Mouse (Mus musculus): Measurements from ENCODE around the gene Tmem30b. TPM values are rescaled to one million over a fixed set of nuclear protein-coding genes. Genes with fewer than 3 reads are reported as not detected.
A peak's percentile ranks its signal among the peaks of the same experiment; 100 is the strongest.
"Not testable (repeated sequence)": the region's sequence is repeated elsewhere in the genome, so short reads cannot be mapped to it uniquely, and the experiment has no call there.

The Tmem30b gene
- polyA plus RNA-seq, 1 experiment from 2014 or later = 30.7 TPM

DNA sequence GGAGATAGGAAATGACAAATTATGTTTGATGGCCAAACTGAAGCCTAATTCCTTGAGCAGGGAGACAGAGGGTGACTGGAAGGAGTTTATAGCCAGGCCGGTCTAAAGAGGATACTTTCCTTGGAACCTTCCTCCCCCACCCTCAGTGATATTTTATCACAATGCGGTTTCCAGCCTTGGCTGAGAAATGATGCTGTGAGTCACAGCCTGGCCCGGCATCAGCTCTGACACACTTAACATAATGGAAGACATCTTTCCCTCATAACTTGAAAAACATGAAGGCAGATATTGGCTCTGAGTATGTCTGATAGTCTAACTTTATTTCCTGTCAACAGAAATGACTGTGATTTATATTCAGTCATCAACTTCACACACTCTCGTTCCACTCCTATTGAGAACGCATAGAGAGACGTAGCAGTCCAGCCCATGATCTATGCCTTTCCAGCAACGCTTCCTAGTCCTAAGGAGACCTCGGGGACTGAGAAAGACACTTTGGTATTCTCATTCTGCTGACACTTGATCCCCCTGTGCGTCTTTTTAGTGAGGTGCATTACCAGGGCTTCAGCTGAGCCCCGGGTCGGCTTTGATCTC is 14.2 kb downstream of the Tmem30b start:
- 64% methylated on average over 11 of the region's 11 CpGs for WGBS
- Histone ChIP-seq H3K36me3 (no peaks in the 10 kb centered on the region), H3K27ac (no peak overlapping the region)

DNA sequence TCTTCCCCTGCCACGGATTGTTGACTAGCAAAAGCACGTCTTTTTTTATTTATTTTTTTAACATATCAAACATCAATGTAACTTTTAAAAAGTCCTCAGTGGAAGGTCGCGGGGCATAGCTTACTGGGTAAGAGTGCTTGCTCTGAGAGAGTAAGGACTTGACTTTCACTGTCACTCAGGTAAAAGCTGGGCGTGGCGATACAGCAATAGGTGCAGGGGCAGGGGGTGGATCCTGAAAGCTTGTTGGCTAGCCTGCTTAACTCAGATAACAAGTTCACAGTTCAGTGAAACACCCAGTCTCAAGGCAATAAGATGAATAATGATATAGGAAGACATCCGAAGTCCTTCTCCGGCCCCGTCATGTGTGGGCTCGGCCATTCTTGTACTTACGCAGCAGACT is 16.6 kb downstream of the Tmem30b start:
- Histone ChIP-seq H3K9me3 (no peaks in the 10 kb centered on the region), H3K27ac (no peak overlapping the region), H3K27me3 (replicated peaks) (no peaks in the 10 kb centered on the region), H3K4me1 (0 out of 2 replicates have a peak, but pooled peaks cover 3% of the 10 kb centered on the region), H3K36me3 (no peaks in the 10 kb centered on the region), H3K4me2 (no peak overlapping the region), H3K9ac (no peak overlapping the region), H3K4me3 (replicated peaks) (no peak overlapping the region)
- ATAC-seq (ENCODE audit: insufficient read depth, low FRiP score, low read depth) = no peak
- 60% methylated on average over 11 of the region's 11 CpGs for WGBS

More for the DNA sequence above, 14.2 kb downstream of the Tmem30b start:
- H3K4me3 ChIP-seq (replicated peaks) = no peak overlapping the region
- ATAC-seq (ENCODE audit: insufficient read depth, low FRiP score, low read depth) = no peak
- H3K27me3 ChIP-seq (replicated peaks) = no peaks in the 10 kb centered on the region
- H3K9me3 ChIP-seq = no peaks in the 10 kb centered on the region
- H3K4me1 ChIP-seq = 0 out of 2 replicates have a peak, but pooled peaks cover 3% of the 10 kb centered on the region
- H3K9ac ChIP-seq = no peak overlapping the region
- H3K4me2 ChIP-seq = no peak overlapping the region

DNA sequence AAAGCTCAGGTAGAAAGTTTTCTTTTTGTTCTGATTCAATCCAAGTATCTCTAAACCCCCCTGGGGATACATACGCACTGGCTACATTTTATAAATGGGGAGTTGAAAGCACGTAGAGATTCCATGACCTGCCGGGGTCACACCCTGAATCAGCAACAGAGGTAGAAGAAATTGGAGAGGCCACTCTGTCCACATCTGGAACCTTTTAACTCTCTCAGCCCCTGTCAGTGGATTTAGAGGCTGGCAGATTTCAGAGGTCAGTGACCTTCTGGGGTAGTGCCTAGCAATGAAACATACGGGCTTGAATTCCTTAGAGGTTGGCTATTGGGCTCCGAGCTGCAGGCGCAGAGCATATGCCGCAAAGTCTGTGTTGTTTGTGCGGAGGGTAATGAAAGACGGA is 17.1 kb downstream of the Tmem30b start:
- Histone ChIP-seq H3K27ac (no peak overlapping the region), H3K9ac (no peak overlapping the region), H3K9me3 (no peaks in the 10 kb centered on the region), H3K4me3 (replicated peaks) (no peak overlapping the region), H3K36me3 (no peaks in the 10 kb centered on the region), H3K4me2 (no peak overlapping the region), H3K27me3 (replicated peaks) (no peaks in the 10 kb centered on the region), H3K4me1 (0 out of 2 replicates have a peak, but pooled peaks cover 3% of the 10 kb centered on the region)
- ATAC-seq (ENCODE audit: insufficient read depth, low FRiP score, low read depth) = no peak
- WGBS = 41% methylated on average over 9 of the region's 9 CpGs

DNA sequence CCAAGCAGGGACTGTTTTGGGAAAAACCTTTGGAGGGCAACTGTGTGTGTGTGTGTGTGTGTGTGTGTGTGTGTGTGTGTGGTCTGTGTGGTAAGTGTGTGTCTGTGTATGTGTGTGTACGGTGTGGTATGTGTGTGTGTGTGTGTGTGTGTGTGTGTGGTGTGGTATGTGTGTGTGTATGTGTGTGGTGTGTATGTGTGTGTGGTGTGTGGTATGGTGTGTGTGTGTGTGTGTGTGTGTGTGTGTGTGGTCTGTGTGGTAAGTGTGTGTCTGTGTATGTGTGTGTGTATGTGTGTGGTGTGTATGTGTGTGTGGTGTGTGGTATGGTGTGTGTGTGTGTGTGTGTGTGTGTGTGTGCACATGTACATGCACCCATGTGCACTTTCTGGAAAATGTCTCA is 18.1 kb downstream of the Tmem30b start:
- H3K27ac ChIP-seq; ATAC-seq (ENCODE audit: insufficient read depth, low FRiP score, low read depth): not testable (repeated sequence)
- 67% methylated on average over 1 of the region's 1 CpGs for WGBS

DNA sequence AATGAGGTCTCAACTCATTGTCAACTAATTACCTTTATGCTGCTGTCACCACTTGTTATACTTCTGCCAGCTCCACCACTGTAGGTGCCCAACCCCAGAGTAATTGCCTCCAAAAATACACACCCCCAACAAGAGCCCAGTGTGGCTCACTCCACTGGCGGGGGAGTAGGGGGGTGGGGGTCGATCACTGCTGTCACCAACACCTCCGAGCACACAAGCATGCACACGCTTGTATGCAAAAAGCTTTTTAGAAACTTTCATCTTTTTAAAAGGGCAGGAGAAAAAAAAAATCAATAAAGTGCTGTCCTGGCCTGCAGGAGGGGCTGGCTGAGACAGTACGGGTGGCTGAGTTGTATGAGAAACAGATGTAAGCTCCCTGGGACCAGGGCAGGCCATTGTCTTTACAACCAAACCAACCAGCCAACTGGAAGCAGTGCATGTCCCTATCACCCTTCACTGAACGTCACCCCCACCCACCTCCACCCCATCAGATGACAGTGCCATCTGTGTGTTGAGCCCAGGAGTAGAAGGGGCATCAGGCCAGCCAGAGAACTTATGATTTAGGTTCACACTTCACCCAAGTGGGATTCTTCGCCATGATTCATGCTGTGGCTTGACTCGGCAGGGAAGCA is 20.8 kb downstream of the Tmem30b start:
- Histone ChIP-seq H3K27me3 (replicated peaks) (no peaks in the 10 kb centered on the region), H3K4me2 (no peak overlapping the region), H3K27ac (no peak overlapping the region), H3K4me3 (replicated peaks) (no peak overlapping the region), H3K4me1 (0 out of 2 replicates have a peak, but pooled peaks cover 6% of the 10 kb centered on the region), H3K9ac (no peak overlapping the region), H3K36me3 (no peaks in the 10 kb centered on the region), H3K9me3 (no peaks in the 10 kb centered on the region)
- ATAC-seq (ENCODE audit: insufficient read depth, low FRiP score, low read depth) = no peak
- WGBS = 50% methylated on average over 8 of the region's 8 CpGs

More for the DNA sequence above, 18.1 kb downstream of the Tmem30b start:
- H3K4me1 ChIP-seq; H3K27me3 ChIP-seq (replicated peaks); H3K9me3 ChIP-seq; H3K36me3 ChIP-seq; H3K4me3 ChIP-seq (replicated peaks); H3K4me2 ChIP-seq; H3K9ac ChIP-seq: not testable (repeated sequence)

DNA sequence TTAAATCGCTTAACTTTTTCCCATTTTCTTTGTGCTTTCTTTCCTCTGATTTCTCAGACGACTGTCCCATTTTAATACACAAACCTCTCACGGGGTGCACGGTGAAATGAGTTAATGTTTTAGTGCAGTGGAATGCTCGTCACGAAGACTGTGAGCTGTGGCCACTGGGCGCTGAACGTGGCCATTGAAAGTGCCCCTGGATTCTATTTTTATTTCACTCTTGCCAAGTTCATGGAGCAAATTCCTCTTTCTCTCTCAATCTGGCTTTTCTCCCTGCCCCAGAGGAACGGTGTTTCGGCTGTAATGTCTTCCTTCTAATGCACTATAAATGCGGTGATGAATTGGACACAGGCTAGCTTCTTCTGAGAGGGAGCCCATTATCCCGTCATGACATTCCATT is 23.1 kb downstream of the Tmem30b start:
- H3K9me3 ChIP-seq = no peaks in the 10 kb centered on the region
- H3K4me1 ChIP-seq = 0 out of 2 replicates have a peak, but pooled peaks cover 3% of the 10 kb centered on the region
- WGBS = 60% methylated on average over 12 of the region's 12 CpGs
- H3K4me2 ChIP-seq = no peak overlapping the region
- no peaks in the 10 kb centered on the region for H3K36me3 ChIP-seq
- H3K9ac ChIP-seq = no peak overlapping the region
- H3K27me3 ChIP-seq (replicated peaks) = no peaks in the 10 kb centered on the region
- ATAC-seq (ENCODE audit: insufficient read depth, low FRiP score, low read depth) = no peak
- H3K4me3 ChIP-seq (replicated peaks) = no peak overlapping the region
- H3K27ac ChIP-seq = no peak overlapping the region

DNA sequence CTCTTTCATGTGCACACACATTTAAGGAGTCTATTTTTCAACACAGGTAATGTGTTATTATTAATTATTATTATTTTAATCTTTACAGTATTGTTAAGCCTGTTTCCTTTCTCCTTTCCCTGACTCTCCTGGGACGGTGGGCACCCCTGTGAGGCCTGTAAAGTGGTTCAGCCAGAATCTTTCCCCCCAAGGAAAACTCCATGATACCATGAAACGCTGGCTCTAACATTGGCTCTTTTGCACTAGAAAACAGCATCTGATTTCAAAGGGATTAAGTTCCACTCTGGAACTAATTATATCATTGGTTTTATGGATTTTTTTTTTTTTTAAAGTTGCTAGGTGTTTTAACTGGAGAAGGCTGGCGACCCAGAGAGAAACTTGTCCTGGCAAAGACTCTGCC is 24.2 kb downstream of the Tmem30b start:
- H3K4me3 ChIP-seq (replicated peaks) = no peak overlapping the region
- H3K9ac ChIP-seq = no peak overlapping the region

DNA sequence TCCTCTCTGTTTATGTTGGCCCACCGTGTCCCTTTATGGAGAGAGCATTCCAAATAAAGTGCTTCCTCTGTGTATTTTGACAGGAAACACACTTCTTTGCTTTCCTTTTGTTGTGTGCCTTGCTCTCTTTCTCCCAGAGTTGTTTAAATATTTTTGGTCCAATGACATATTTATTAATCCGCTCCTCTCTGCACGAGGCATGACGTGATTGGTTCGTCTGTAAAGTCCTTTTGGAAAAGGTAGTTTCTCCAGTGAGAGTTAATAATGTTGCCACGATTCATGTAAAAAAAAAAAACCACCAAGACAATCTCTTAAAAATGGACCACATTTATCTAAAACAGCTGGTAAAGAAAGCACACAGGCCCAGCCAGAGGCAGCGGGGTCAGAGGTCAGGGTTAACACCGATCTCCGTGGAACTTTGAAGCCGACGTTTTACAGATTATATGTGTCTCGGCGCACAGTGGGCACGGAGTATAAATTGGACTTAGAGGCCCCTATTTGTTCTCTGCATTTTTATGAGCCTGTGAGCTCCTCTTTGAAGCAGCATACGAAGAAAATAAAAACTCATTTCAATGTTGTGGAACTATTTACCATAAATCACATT is 24.9 kb downstream of the Tmem30b start:
- no peaks in the 10 kb centered on the region for H3K9me3 ChIP-seq
- H3K36me3 ChIP-seq = no peaks in the 10 kb centered on the region
- 0 out of 2 replicates have a peak, but pooled peaks cover 3% of the 10 kb centered on the region for H3K4me1 ChIP-seq
- no peak overlapping the region for H3K4me3 ChIP-seq (replicated peaks)
- H3K9ac ChIP-seq = no peak overlapping the region
- no peaks in the 10 kb centered on the region for H3K27me3 ChIP-seq (replicated peaks)
- H3K4me2 ChIP-seq = peak overlapping the region; percentile 16; the same call in 1 of the 2 replicates
- H3K27ac ChIP-seq = no peak overlapping the region
- ATAC-seq (ENCODE audit: insufficient read depth, low FRiP score, low read depth) = no peak
- whole genome bisulfite sequencing = 28% methylated on average over 15 of the region's 15 CpGs

More for the DNA sequence above, 24.2 kb downstream of the Tmem30b start:
- no peak for ATAC-seq (ENCODE audit: insufficient read depth, low FRiP score, low read depth)
- Histone ChIP-seq H3K4me2 (no peak overlapping the region), H3K9me3 (no peaks in the 10 kb centered on the region), H3K36me3 (no peaks in the 10 kb centered on the region), H3K27ac (no peak overlapping the region), H3K27me3 (replicated peaks) (no peaks in the 10 kb centered on the region), H3K4me1 (0 out of 2 replicates have a peak, but pooled peaks cover 3% of the 10 kb centered on the region)
- 78% methylated on average over 3 of the region's 3 CpGs for WGBS

DNA sequence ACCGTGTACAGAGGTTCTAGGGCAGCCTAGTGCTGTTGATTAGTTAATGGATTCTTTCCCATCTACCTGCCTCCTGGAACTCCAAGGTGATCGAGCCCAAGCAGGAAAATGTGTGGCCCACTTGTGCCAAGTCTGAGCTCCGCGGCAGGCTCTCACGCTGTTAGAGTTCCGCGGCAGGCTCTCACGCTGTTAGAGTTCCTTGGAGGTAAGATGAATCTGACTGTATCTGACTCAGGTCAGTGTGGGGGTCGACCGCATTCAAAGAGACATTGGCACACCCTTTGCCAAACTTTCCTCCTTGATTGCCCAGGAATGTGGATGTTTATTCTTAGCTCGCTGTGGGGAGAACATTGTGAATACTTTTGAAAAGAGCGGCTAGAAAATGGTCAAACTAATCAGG is 28.4 kb downstream of the Tmem30b start:
- Histone ChIP-seq H3K27me3 (replicated peaks) (0 out of 2 replicates have a peak, but pooled peaks cover 3% of the 10 kb centered on the region), H3K27ac (no peak overlapping the region), H3K9me3 (no peaks in the 10 kb centered on the region), H3K36me3 (no peaks in the 10 kb centered on the region), H3K4me3 (replicated peaks) (no peak overlapping the region), H3K4me1 (0 out of 2 replicates have a peak, but pooled peaks cover 3% of the 10 kb centered on the region), H3K9ac (no peak overlapping the region), H3K4me2 (no peak overlapping the region)
- ATAC-seq (ENCODE audit: insufficient read depth, low FRiP score, low read depth) = no peak; the same call in 1 of the 2 replicates
- 37% methylated on average over 12 of the region's 12 CpGs for whole genome bisulfite sequencing

DNA sequence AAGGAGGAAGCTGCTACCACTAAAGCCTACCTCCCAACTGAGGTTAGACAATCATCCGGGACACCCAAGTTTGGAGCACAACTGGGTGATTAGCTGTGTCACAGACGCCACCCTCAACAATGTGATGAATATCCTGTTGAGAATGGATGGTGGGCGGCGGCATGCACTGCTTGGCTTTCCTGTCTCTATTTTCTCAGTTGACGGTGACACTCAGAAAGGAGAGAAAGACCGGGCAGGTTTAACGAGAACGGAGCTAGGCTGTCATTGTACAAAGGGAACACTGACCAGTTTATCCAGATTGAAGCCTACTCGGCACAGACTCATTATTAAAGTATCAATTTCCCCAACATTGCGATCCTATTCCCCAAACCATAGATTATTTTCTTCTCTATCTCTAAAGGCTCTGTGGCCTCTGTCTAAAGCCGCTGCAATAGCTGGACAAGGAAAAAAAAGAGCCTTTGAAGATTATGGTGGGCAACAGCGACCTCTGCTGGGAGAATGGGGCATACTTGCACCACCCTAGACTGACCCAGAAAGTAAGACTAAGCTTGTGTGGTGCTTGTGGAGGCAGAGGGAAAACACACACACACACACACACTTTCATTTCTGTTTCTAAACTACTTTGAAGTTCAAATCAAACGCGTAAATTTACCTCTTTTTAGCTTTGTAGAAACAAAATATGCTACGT is 29.0 kb downstream of the Tmem30b start:
- Histone ChIP-seq H3K9me3 (no peaks in the 10 kb centered on the region), H3K4me3 (replicated peaks) (no peak overlapping the region), H3K27ac (no peak overlapping the region), H3K27me3 (replicated peaks) (0 out of 2 replicates have a peak, but pooled peaks cover 3% of the 10 kb centered on the region), H3K4me1 (0 out of 2 replicates have a peak, but pooled peaks cover 3% of the 10 kb centered on the region), H3K9ac (no peak overlapping the region), H3K36me3 (no peaks in the 10 kb centered on the region), H3K4me2 (peak overlapping the region; percentile 34; the same call in 1 of the 2 replicates)
- ATAC-seq (ENCODE audit: insufficient read depth, low FRiP score, low read depth) = peak; percentile 68
- 40% methylated on average over 15 of the region's 15 CpGs for WGBS

DNA sequence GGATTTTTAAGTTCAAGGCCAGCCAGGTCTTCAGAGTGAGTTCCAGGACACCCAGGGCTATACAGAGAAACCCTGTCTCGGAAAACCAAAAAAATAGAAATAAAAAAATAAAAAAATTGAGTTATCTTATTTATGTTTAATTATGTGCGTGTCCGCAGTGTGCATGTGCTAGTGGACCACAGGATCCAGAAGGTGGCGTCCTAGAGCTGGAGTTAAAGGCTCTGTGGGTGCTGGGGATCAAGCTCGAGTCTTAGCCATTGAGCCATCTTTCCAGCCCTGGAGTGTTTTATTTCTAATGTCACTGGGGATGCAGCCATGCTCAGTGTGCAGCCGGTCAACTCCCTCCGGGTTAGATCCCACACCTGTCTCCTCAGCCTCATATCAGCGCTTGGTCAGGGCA is 29.7 kb downstream of the Tmem30b start:
- Histone ChIP-seq H3K4me2 (no peak overlapping the region), H3K9ac (no peak overlapping the region), H3K4me3 (replicated peaks) (no peak overlapping the region), H3K27ac (no peak overlapping the region), H3K4me1 (0 out of 2 replicates have a peak, but pooled peaks cover 3% of the 10 kb centered on the region), H3K27me3 (replicated peaks) (0 out of 2 replicates have a peak, but pooled peaks cover 3% of the 10 kb centered on the region), H3K9me3 (no peaks in the 10 kb centered on the region), H3K36me3 (no peaks in the 10 kb centered on the region)
- no peak for ATAC-seq (ENCODE audit: insufficient read depth, low FRiP score, low read depth)
- WGBS = 89% methylated on average over 8 of the region's 8 CpGs
